Mouse (Mus musculus): Measurements from ENCODE around the gene Esrrg.

- TF ChIP-seq POLR2A (IDR thresholded peaks at IDR 0.05; ENCODE audit: low read depth, low read length) (no peak), CTCF (IDR thresholded peaks at IDR 0.05; ENCODE audit: borderline replicate concordance, insufficient read depth, low read length) (no peak)
Measured at GRCm38 (mm10) chr1:187803566-187803965, 195.0 kb downstream of the Esrrg start.

All from embryonic fibroblast, embryonic 13.5 days (primary cell).